Mouse (Mus musculus): ENCODE results near the gene Amz2.

Gene Amz2

DNA sequence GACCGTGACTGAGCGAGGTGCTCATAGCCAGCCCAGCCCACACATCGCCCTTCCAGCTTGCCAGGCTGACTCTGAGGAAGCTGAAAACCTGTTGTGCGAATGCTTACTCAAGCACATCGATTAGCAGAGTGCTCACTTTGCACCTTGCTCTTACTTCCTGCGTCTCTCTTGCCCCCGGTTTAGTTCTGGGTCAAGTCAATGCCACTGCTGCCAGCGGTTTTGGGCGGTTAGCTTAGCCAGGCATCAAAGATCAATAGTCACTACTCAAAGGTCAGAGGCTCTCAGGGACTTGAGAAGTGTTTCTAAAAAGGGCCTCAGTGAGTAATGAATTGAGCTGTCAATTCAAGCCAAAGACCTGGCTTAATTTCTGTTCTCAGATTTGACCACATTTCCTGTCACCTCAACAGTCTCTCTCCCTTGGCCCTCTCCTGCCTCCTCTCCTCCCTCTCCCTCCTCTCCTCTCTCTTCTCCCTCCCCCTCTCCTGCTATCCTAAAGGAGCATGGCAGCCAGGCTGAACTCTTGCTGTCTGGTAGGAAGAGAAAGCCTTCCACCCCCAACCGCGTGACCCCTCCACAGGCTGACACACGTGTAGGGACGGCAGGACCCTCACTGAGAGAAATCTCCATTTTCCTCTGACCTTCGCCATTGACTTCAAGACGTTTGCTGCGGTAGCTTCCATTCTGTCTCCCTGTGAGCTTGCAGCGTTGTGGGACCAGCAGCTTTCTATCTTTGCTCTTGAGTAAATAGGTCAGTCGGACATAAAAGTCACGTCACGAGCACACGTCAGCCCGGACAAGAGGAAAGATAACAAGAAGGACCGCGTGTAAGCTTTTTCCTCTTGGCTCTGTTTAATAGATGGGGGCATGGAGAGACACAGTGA, 69.4 kb downstream of the Amz2 start:
- no peak for DNase-seq (ENCODE audit: extremely low spot score, low spot score)

DNA sequence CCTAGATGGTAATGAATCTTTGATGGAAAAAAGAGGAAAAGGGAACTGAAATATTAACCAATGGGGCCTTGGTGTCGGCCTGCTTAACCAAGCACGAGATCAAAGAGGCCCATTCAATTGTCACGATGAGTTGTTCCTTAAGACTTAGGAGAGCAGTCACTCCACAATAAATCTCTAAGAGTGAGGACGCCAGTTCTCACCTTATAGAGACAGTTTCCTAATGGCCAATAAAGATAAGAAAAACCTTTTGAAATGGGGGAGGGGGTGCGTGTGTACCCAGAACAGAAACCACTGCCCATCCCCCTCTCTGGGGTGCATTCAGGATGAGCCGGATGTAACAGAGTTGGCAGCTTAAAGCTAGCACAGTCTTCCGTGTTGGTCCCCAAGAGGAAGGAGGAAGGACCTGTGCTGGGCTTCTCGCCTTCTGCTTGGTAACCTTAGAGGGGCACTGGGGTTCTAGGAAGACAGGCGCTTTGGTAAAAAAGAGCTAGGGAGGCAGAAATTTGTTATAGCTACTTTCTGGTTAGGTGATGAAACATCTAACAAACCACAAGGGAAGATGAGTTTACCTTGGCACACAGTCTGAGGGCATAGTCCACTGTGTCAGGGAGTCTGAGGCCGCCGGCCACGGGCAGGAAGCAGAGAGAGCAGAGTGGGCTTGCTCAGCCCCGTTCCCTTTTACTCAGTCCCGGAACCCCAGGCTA, 70.2 kb downstream of the Amz2 start:
- no peak for DNase-seq (ENCODE audit: extremely low spot score, low spot score)

DNA sequence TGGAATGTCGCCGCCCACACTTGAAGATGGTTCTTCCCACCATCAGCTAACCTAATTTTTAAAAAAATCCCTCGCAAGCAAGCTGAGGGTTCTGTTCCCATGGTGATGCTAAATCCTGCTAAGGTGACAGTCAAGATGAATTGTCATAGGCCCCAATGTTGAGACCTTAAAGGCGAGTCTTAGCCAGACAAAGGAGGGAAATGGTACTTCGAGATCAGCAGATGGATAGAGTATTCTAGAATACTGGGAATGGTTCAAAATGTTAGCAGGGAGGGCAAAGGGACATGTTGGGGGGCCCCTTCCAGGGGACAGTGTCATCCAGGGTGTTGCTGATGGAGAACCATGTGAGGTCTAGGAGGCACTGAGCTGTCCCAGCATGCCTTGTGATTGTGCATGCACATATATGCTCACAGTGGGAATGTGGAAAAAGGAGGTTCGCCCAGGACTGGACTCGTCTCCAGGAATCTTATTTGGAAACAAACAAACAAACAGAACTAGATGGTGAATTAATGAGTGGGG, 70.8 kb downstream of the Amz2 start:
- no peak for DNase-seq (ENCODE audit: extremely low spot score, low spot score)

DNA sequence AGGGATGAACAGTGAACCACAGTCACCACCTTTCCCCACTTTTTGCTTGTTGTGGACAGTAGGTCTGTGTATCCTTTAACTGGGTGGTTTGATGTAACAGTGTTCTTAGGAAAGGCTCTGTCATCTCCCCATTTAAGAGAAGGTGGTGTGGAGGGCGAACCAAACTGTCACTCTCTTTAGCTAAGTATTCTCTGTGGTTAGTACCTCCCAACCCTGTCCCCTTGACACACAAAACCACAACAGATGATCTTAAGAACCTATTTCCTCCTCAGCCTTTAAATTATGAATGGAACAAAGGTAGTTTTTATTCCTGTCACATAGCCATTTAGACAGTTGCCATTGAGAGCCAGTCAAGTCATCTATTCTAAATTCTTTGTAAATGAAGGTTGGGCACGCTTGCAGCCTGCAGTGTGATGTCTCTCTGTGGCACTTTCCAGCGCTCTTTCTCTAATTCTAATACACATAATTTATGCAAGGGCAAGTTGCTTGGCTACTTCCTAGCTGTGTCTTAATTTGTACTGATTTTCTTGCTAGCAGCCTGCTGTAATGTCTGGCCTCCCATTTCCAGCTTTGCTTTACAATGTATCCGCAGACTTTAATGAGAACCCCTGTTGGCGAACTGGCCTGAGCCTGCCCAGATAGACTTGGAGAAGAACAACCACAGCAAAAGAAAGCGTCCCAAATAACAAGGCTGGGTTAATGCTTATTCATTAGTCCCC, 71.4 kb downstream of the Amz2 start:
- no peak for DNase-seq (ENCODE audit: extremely low spot score, low spot score)

DNA sequence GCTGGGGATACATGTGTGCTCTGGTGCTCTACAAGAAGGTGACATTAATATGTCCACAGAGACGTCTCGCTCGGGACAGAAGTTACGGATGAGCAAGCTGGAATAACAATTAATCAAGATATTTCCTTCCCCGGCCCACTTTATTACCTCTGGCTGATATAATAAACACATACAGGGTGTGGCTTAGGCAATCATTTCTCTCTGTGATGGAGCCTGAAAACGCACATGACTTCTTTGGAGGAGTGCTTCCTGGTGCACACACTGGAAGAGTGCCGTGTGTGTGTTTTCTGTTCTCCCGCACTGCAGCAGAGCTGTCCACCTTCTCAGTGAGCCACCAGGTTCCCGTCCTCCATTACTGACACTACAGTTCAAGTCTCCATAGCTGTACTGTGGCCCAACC, 72.2 kb downstream of the Amz2 start:
- no peak for DNase-seq (ENCODE audit: extremely low spot score, low spot score)

DNA sequence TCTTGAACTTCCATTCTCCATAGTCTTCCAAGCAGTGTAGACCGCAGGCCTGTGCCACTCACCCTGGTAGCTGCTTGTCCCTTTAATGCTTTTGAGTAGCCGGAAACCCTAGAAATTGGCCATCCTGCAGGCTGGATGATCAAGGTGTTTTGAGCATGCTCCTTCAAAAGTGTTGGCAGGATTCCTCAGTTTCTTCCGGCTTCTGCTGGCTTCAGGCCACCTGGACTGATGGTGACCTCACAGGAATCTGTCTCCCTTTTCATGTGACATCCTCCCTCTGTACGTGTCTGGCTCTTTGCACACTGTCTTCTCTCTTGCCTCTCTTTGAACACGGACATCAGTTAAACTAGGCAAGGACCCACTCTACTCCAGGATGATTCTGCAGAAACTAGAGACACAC, 74.5 kb downstream of the Amz2 start:
- DNase-seq (ENCODE audit: extremely low spot score, low spot score): no peak

Data from neural tube, embryonic 10.5 days (tissue).